27 mouse cellular contexts compared by ENCODE assay signal in genomic region chr19:24662346-24662745, GRCm38 (mm10). TPM values are rescaled to one million over a fixed set of nuclear protein-coding genes. Genes with fewer than 3 reads are reported as not detected.
"Had no signal": no experiment of that assay in that cellular context is flagged by ENCODE, and none has a peak within 500 bp of the region (broad histone marks: within the 10 kb centered on the region; RNA-seq: fewer than 3 reads in every experiment).

No protein-coding gene starts in this region.

- H3K9ac ChIP-seq: heart, embryonic 12.5 days; hindbrain, embryonic 12.5 days; hindbrain, embryonic 14.5 days; intestine, embryonic 15.5 days; kidney, embryonic 15.5 days; limb, embryonic 13.5 days; limb, embryonic 15.5 days; liver, embryonic 13.5 days; liver, embryonic 15.5 days had no signal

- H3K27me3 ChIP-seq: heart, embryonic 12.5 days; hindbrain, embryonic 12.5 days; intestine, embryonic 15.5 days; kidney, embryonic 15.5 days; limb, embryonic 13.5 days; limb, embryonic 15.5 days; liver, embryonic 13.5 days; liver, embryonic 15.5 days had no signal

- H3K9me3 ChIP-seq: heart, embryonic 10.5 days; heart, embryonic 12.5 days; hindbrain, embryonic 10.5 days; hindbrain, embryonic 12.5 days; intestine, embryonic 15.5 days; kidney, embryonic 15.5 days; limb, embryonic 13.5 days; limb, embryonic 15.5 days; liver, embryonic 13.5 days; liver, embryonic 15.5 days had no signal

- H3K4me2 ChIP-seq: heart, embryonic 12.5 days; hindbrain, embryonic 12.5 days; hindbrain, embryonic 14.5 days; intestine, embryonic 15.5 days; kidney, embryonic 15.5 days; limb, embryonic 13.5 days; limb, embryonic 15.5 days; liver, embryonic 13.5 days; liver, embryonic 15.5 days had no signal

- H3K4me1 ChIP-seq: hindbrain, embryonic 12.5 days; limb, embryonic 13.5 days; limb, embryonic 15.5 days; liver, embryonic 13.5 days; liver, embryonic 15.5 days had no signal

- H3K4me3 ChIP-seq: gastrocnemius, adult 2 months; heart, embryonic 10.5 days; heart, embryonic 12.5 days; hindbrain, embryonic 10.5 days; hindbrain, embryonic 12.5 days; intestine, embryonic 15.5 days; kidney, embryonic 15.5 days; limb, embryonic 13.5 days; limb, embryonic 15.5 days; liver, embryonic 13.5 days; liver, embryonic 15.5 days had no signal

- H3K36me3 ChIP-seq: heart, embryonic 10.5 days; heart, embryonic 12.5 days; hindbrain, embryonic 10.5 days; hindbrain, embryonic 12.5 days; intestine, embryonic 15.5 days; kidney, embryonic 15.5 days; limb, embryonic 13.5 days; limb, embryonic 15.5 days; liver, embryonic 13.5 days; liver, embryonic 15.5 days had no signal

- H3K27ac ChIP-seq: gastrocnemius, adult 2 months; heart, embryonic 10.5 days; hindbrain, embryonic 10.5 days; hindbrain, embryonic 12.5 days; hindbrain, embryonic 14.5 days; intestine, embryonic 15.5 days; kidney, embryonic 15.5 days; limb, embryonic 13.5 days; limb, embryonic 15.5 days; liver, embryonic 13.5 days; liver, embryonic 15.5 days had no signal

- ATAC-seq: hindbrain, embryonic 16.5 days; inflammation-experienced regulatory T-cells, adult 6 months; intestine, embryonic 15.5 days; intestine, postnatal 0 days had no signal

- DNase-seq: gastrocnemius, adult 2 months; gastrocnemius, postnatal 10 days; gastrocnemius, postnatal 25 days; heart, adult 18-20 months; heart, postnatal 10 days; heart, postnatal 4 days; kidney, postnatal 10 days; kidney, postnatal 25 days; kidney, postnatal 4 days; layer of hippocampus, adult 9-11 months; layer of hippocampus, postnatal 36 days; left cerebral cortex, postnatal 4 days; liver, embryonic 13.5 days had no signal

RNA-seq across cellular contexts. Expression of gene Tmem252, which starts 11.5 kb away (rescaled TPM):
- total RNA-seq: granulocyte monocyte progenitor cell, adult 5-6 weeks had no signal
- polyA plus RNA-seq: inflammation-experienced regulatory T-cells, adult 6 months had no signal
